Comparison of ENCODE assay signal across 22 mouse cellular contexts in genomic region chr10:118550201-118550600, GRCm38 (mm10).
DNase-seq lines count a peak whose midpoint lies in the region; ATAC-seq lines count a peak whose summit lies in the region.
"Had no signal": no experiment of that assay in that cellular context is flagged by ENCODE, and none has a peak within 500 bp of the region (broad histone marks: within the 10 kb centered on the region; RNA-seq: fewer than 3 reads in every experiment).

No protein-coding gene starts in this region.

- H3K9me3 ChIP-seq in heart, embryonic 10.5 days, result no peaks in the 10 kb centered on the region
- no peaks in the 10 kb centered on the region for H3K9me3 ChIP-seq in midbrain, embryonic 15.5 days
- H3K9me3 ChIP-seq: embryonic facial prominence, embryonic 10.5 days; forebrain, embryonic 13.5 days; heart, embryonic 13.5 days; hindbrain, embryonic 12.5 days; intestine, embryonic 15.5 days had no signal

- H3K4me2 ChIP-seq in midbrain, embryonic 15.5 days, result no peak overlapping the region
- H3K4me2 ChIP-seq: forebrain, embryonic 13.5 days; heart, embryonic 13.5 days; hindbrain, embryonic 12.5 days; intestine, embryonic 15.5 days had no signal

- peak; percentile 65 for ATAC-seq in inflammation-experienced regulatory T-cells, adult 6 months
- ATAC-seq in midbrain, embryonic 15.5 days (replicated peaks), result no peak
- ATAC-seq: forebrain, embryonic 13.5 days; hindbrain, embryonic 16.5 days; intestine, embryonic 15.5 days had no signal

- H3K27me3 ChIP-seq in heart, embryonic 10.5 days (ENCODE audit: insufficient read depth, poor library complexity, severe bottlenecking), result no peaks in the 10 kb centered on the region
- H3K27me3 ChIP-seq in splenic B cell, adult 2 months (ENCODE audit: control insufficient read depth, insufficient read depth, low read length, poor library complexity, severe bottlenecking), result no peaks in the 10 kb centered on the region
- no peaks in the 10 kb centered on the region for H3K27me3 ChIP-seq in midbrain, embryonic 15.5 days (replicated peaks)
- H3K27me3 ChIP-seq: CH12.LX; forebrain, embryonic 13.5 days; heart, embryonic 13.5 days; hindbrain, embryonic 12.5 days; intestine, embryonic 15.5 days had no signal

- intact Hi-C loops in heart, postnatal 10 days (cut with DNase I), result no loop called here
- intact Hi-C loops in gastrocnemius, postnatal 14 days (cut with DNase I; ENCODE audit: low total_unique reads), result no loop called here

- H3K4me3 ChIP-seq in heart, embryonic 10.5 days, result no peak overlapping the region
- H3K4me3 ChIP-seq in midbrain, embryonic 15.5 days, result no peak overlapping the region
- H3K4me3 ChIP-seq: embryonic facial prominence, embryonic 10.5 days; forebrain, embryonic 13.5 days; heart, embryonic 13.5 days; hindbrain, embryonic 12.5 days; intestine, embryonic 15.5 days had no signal

- H3K9ac ChIP-seq in midbrain, embryonic 15.5 days, result no peak overlapping the region
- H3K9ac ChIP-seq: forebrain, embryonic 13.5 days; heart, embryonic 13.5 days; hindbrain, embryonic 12.5 days; intestine, embryonic 15.5 days had no signal

- H3K36me3 ChIP-seq in heart, embryonic 10.5 days, result no peaks in the 10 kb centered on the region
- no peaks in the 10 kb centered on the region for H3K36me3 ChIP-seq in splenic B cell, adult 2 months (ENCODE audit: control insufficient read depth, insufficient read depth, low read length, poor library complexity, severe bottlenecking)
- no peaks in the 10 kb centered on the region for H3K36me3 ChIP-seq in midbrain, embryonic 15.5 days (replicated peaks)
- H3K36me3 ChIP-seq: embryonic facial prominence, embryonic 10.5 days; heart, embryonic 13.5 days; hindbrain, embryonic 12.5 days; intestine, embryonic 15.5 days had no signal

- no peak overlapping the region for H3K27ac ChIP-seq in heart, embryonic 10.5 days
- H3K27ac ChIP-seq in midbrain, embryonic 15.5 days, result no peak overlapping the region
- H3K27ac ChIP-seq: embryonic facial prominence, embryonic 10.5 days; forebrain, embryonic 13.5 days; heart, embryonic 13.5 days; hindbrain, embryonic 12.5 days; intestine, embryonic 15.5 days had no signal

- no peaks in the 10 kb centered on the region for H3K4me1 ChIP-seq in heart, embryonic 10.5 days
- no peaks in the 10 kb centered on the region for H3K4me1 ChIP-seq in midbrain, embryonic 15.5 days
- H3K4me1 ChIP-seq: embryonic facial prominence, embryonic 10.5 days; forebrain, embryonic 13.5 days; heart, embryonic 13.5 days; hindbrain, embryonic 12.5 days; intestine, embryonic 15.5 days had no signal

- 66% methylated on average over 4 of the region's 4 CpGs for WGBS in heart, embryonic 10.5 days
- 81% methylated on average over 4 of the region's 4 CpGs for WGBS in midbrain, embryonic 15.5 days

- DNase-seq in heart, embryonic 10.5 days (ENCODE audit: low spot score), result peak; percentile 68
- no peak for DNase-seq in heart, postnatal 10 days
- DNase-seq in NIH3T3 (ENCODE audit: low read depth) (peak; percentile 43), liver (no peak)
- DNase-seq in splenic B cell, adult 2 months (ENCODE audit: low read depth, low spot score), result peak; percentile 8
- no peak for DNase-seq in gastrocnemius, postnatal 14 days
- DNase-seq: adrenal gland, postnatal 25 days; cerebellum, adult 18-20 months; cerebellum, adult 9-11 months; cerebellum, postnatal 36 days; gastrocnemius, postnatal 25 days; heart, postnatal 4 days; kidney, adult 18-20 months had no signal

Comparison
In these comparisons a context has a peak if more than half of its experiments do, and no peak if none do; other contexts are left out.
1. DNase-seq: peak in heart, embryonic 10.5 days (single experiment), NIH3T3 (single experiment) and splenic B cell, adult 2 months (single experiment); none in heart, postnatal 10 days (0 of 2), liver (single experiment) and gastrocnemius, postnatal 14 days (single experiment).